Mouse (Mus musculus): Measurements from ENCODE around the gene Sema6c. TPM values are rescaled to one million over a fixed set of nuclear protein-coding genes. Genes with fewer than 3 reads are reported as not detected.
"Not testable (repeated sequence)": the region's sequence is repeated elsewhere in the genome, so short reads cannot be mapped to it uniquely, and the experiment has no call there.

Gene Sema6c
- polyA plus RNA-seq, 1 experiment from 2014 or later: 2.9 TPM

DNA sequence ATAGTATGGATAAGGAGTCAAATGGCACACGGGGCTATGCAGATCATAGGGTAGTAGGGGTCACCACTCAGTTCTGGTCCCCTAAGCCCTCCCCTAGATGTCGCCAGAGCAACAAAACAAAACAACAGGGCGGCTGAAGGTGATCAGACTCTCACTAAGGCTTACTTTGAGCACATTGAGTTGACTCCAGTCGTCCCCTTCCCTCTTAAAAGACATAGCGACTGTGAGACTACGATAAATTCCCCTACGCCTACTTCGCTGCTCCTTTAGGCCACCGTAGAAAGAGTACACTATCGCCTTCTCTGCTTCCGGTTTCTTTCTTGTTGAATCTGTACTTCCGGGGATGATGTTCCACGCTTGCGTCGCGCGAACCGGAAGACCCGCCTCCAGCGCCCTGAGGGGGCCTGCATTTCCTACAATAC, 26.6 kb upstream of the Sema6c start, which contains the start of the genes Scnm1 and Lysmd1:
Gene Scnm1, minus strand, starts transcription at position 332 of the 422 bp plus-strand sequence.
Gene Lysmd1, plus strand, starts transcription at position 409 of the 422 bp plus-strand sequence.
- peak; percentile 99 for DNase-seq (ENCODE audit: low spot score)
- WGBS: under 1% methylated on average over 20 of the region's 20 CpGs
- H3K36me3 ChIP-seq (ENCODE audit: insufficient read depth, low read length): 0 out of 2 replicates have a peak, but pooled peaks cover 4% of the 10 kb centered on the region
- peak within 1 kb of the TSS; percentile 67 for H3K4me2 ChIP-seq (ENCODE audit: low read length)
- peak; percentile 88 for ATAC-seq (replicated peaks; ENCODE audit: low FRiP score, low read depth)
- H3K4me3 ChIP-seq (replicated peaks; ENCODE audit: low read depth, low read length): peak within 1 kb of the TSS; percentile 46
- no peaks in the 10 kb centered on the region for H3K9me3 ChIP-seq (replicated peaks; ENCODE audit: low read length)
- TF ChIP-seq CTCF (IDR thresholded peaks at IDR 0.05; ENCODE audit: low read depth): peak; percentile 16; the same call in 1 of the 2 replicates
- H3K9ac ChIP-seq (ENCODE audit: low read depth, low read length): peak within 1 kb of the TSS; percentile 63
- peaks cover 12% of the 10 kb centered on the region for H3K4me1 ChIP-seq (replicated peaks; ENCODE audit: insufficient read depth, low read length)
- H3K27ac ChIP-seq: peak within 1 kb of the TSS; percentile 72
- H3K27me3 ChIP-seq (ENCODE audit: insufficient read depth, low read length): no peaks in the 10 kb centered on the region

DNA sequence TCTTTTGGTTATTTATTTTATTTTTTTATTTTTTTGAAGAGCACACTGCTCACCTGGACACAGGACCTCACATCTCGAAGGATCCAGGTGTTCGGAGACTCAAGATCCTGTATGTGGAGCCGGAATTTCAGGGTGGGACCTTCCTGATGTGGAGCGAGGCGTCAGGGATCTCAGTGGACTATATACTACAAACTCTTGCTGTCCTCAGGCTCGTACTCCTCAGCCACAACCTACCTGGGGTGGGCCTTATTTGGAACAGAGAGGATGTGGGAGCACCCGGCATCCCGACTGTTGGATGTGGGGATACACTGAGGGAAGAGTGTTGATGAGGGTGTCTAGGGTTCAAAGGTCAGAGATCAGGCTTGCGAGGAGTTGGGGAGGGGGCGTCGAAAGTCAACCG, 26.1 kb upstream of the Sema6c start:
- no CpG with 5 or more reads among the region's 12 CpGs for WGBS
- peak; percentile 33 for ATAC-seq (replicated peaks; ENCODE audit: low FRiP score, low read depth)
- not testable (repeated sequence) for H3K4me3 ChIP-seq (replicated peaks; ENCODE audit: low read depth, low read length); H3K27me3 ChIP-seq (ENCODE audit: insufficient read depth, low read length); H3K4me2 ChIP-seq (ENCODE audit: low read length); H3K27ac ChIP-seq; DNase-seq (ENCODE audit: low spot score); H3K9me3 ChIP-seq (replicated peaks; ENCODE audit: low read length); H3K36me3 ChIP-seq (ENCODE audit: insufficient read depth, low read length); H3K9ac ChIP-seq (ENCODE audit: low read depth, low read length)
- H3K4me1 ChIP-seq (replicated peaks; ENCODE audit: insufficient read depth, low read length): peaks cover 12% of the 10 kb centered on the region

DNA sequence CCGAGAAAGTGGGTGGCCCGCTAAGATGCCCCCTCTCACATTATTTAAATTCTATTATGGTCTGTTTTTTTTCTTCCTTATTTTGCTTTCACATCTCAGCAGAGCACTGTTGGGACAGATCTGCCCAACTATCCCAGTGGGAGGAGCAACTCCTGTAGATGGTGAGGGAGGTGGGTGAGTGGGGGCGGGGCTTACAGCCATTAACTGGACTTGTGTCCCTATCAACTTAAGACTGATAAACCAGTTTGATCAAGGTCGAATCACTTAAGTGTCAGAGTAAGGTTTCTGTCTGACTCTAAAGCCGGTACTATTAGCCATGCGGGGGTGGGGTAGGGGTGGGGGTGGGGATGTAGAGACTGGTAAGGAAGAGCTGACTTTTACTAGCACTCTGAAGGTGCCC, 25.2 kb upstream of the Sema6c start:
- Histone ChIP-seq H3K4me1 (replicated peaks; ENCODE audit: insufficient read depth, low read length) (peaks cover 12% of the 10 kb centered on the region), H3K27me3 (ENCODE audit: insufficient read depth, low read length) (no peaks in the 10 kb centered on the region), H3K9ac (ENCODE audit: low read depth, low read length) (0 out of 2 replicates have a peak overlapping the region, but pooled peaks have one; percentile 31), H3K4me3 (replicated peaks; ENCODE audit: low read depth, low read length) (peak overlapping the region; percentile 30), H3K9me3 (replicated peaks; ENCODE audit: low read length) (no peaks in the 10 kb centered on the region), H3K4me2 (ENCODE audit: low read length) (peak overlapping the region; percentile 53), H3K27ac (peak overlapping the region; percentile 50; the same call in 1 of the 2 replicates), H3K36me3 (ENCODE audit: insufficient read depth, low read length) (peaks cover 3% of the 10 kb centered on the region)
- TF ChIP-seq CTCF (IDR thresholded peaks at IDR 0.05; ENCODE audit: low read depth): no peak
- DNase-seq (ENCODE audit: low spot score) (peak; percentile 68), ATAC-seq (replicated peaks; ENCODE audit: low FRiP score, low read depth) (no peak)
- 18% methylated on average over 6 of the region's 6 CpGs for WGBS

GRCm38 (mm10) chr3:95135433-95136052, 24.7 kb upstream of the Sema6c start:
- Histone ChIP-seq H3K9ac (ENCODE audit: low read depth, low read length) (no peak overlapping the region), H3K9me3 (replicated peaks; ENCODE audit: low read length) (no peaks in the 10 kb centered on the region)

DNA sequence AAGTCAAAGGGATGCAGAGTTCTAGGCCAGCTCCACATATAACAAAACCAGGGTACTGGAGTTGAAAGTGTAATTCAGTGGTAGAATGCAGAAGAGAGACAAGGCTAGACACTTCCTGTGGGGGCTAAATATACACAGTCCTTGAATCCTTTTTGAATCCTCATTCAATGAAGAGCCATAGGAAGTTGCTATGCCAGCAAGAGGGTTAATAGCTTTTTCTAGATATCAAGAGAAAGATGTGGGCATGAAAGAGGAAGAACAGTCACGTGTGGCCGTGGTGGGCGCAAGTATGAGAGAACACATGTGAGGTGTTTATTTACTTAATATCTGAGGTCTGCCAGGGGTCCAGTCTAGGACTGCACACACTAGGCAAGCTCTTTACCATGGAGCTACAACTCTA, 23.9 kb upstream of the Sema6c start:
- Histone ChIP-seq H3K9ac (ENCODE audit: low read depth, low read length) (no peak overlapping the region), H3K4me3 (replicated peaks; ENCODE audit: low read depth, low read length) (no peak overlapping the region), H3K9me3 (replicated peaks; ENCODE audit: low read length) (no peaks in the 10 kb centered on the region), H3K36me3 (ENCODE audit: insufficient read depth, low read length) (peaks cover 7% of the 10 kb centered on the region), H3K4me2 (ENCODE audit: low read length) (no peak overlapping the region), H3K4me1 (replicated peaks; ENCODE audit: insufficient read depth, low read length) (peaks cover 12% of the 10 kb centered on the region), H3K27me3 (ENCODE audit: insufficient read depth, low read length) (no peaks in the 10 kb centered on the region), H3K27ac (no peak overlapping the region)
- TF ChIP-seq CTCF (IDR thresholded peaks at IDR 0.05; ENCODE audit: low read depth): no peak
- WGBS: 94% methylated on average over 3 of the region's 3 CpGs
- DNase-seq (ENCODE audit: low spot score): no peak
- ATAC-seq (replicated peaks; ENCODE audit: low FRiP score, low read depth): no peak

More at GRCm38 (mm10) chr3:95135433-95136052, 24.7 kb upstream of the Sema6c start:
- DNase-seq (ENCODE audit: low spot score) (no peak), ATAC-seq (replicated peaks; ENCODE audit: low FRiP score, low read depth) (no peak)
- Histone ChIP-seq H3K4me1 (replicated peaks; ENCODE audit: insufficient read depth, low read length) (peaks cover 12% of the 10 kb centered on the region), H3K36me3 (ENCODE audit: insufficient read depth, low read length) (peaks cover 7% of the 10 kb centered on the region), H3K27me3 (ENCODE audit: insufficient read depth, low read length) (no peaks in the 10 kb centered on the region), H3K4me2 (ENCODE audit: low read length) (peak overlapping the region; percentile 53), H3K4me3 (replicated peaks; ENCODE audit: low read depth, low read length) (0 out of 2 replicates have a peak overlapping the region, but pooled peaks have one; percentile 30), H3K27ac (peak overlapping the region; percentile 50; the same call in 1 of the 2 replicates)
- no peak for TF ChIP-seq CTCF (IDR thresholded peaks at IDR 0.05; ENCODE audit: low read depth)
- WGBS: 81% methylated on average over 7 of the region's 7 CpGs

DNA sequence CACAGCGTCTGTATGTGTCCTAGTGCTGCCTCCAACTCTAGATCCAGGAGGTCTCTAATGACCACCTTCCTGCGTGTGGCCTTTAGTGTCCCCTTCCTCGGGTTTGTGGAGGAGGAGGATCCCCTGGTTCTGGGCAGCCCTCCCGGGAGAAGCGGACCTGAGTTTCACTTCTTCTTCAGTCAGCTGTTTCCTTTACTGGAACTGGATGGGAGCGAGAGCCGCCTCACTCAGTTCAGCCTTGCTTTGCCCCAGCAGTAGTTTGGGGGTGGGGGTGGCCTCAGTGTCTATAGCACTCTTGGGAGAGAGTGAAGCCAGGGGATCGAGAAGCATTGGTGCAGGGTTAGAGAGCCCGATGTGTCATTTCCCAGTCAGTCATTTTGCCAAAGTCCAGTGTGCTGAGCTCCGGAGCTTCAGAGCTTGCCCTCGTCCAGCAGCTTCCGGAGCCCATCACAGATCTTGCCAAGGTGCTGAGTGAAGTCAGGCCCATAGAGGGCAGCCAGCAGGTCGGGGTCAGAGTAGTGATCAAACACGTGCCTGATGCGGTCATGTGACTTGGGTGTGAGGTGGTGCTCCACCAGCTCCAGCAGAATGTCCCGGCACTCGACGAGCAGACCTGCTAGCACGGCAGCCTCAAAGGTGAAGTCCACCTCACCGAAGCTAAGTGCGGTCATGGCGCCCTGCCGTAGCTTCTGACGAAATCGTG, 20.5 kb upstream of the Sema6c start:
- no peak for DNase-seq (ENCODE audit: low spot score)
- ATAC-seq (replicated peaks; ENCODE audit: low FRiP score, low read depth): peak; percentile 31; the same call in 1 of the 2 replicates
- no peaks in the 10 kb centered on the region for H3K27me3 ChIP-seq (ENCODE audit: insufficient read depth, low read length)
- H3K4me3 ChIP-seq (replicated peaks; ENCODE audit: low read depth, low read length): no peak overlapping the region
- H3K36me3 ChIP-seq (ENCODE audit: insufficient read depth, low read length): peaks cover 7% of the 10 kb centered on the region
- no peak overlapping the region for H3K27ac ChIP-seq
- TF ChIP-seq CTCF (IDR thresholded peaks at IDR 0.05; ENCODE audit: low read depth): no peak
- H3K4me1 ChIP-seq (replicated peaks; ENCODE audit: insufficient read depth, low read length): peaks cover 7% of the 10 kb centered on the region; the same call in 1 of the 2 replicates
- no peak overlapping the region for H3K4me2 ChIP-seq (ENCODE audit: low read length)
- WGBS: 73% methylated on average over 25 of the region's 25 CpGs
- H3K9ac ChIP-seq (ENCODE audit: low read depth, low read length): no peak overlapping the region
- no peaks in the 10 kb centered on the region for H3K9me3 ChIP-seq (replicated peaks; ENCODE audit: low read length)

Measured in kidney, postnatal 0 days (tissue).